Mouse (Mus musculus): ENCODE measurements around the gene Klhl18. TPM values are rescaled to one million over a fixed set of nuclear protein-coding genes. Genes with fewer than 3 reads are reported as not detected.
"Not testable (repeated sequence)": the region's sequence is repeated elsewhere in the genome, so short reads cannot be mapped to it uniquely, and the experiment has no call there.

The Klhl18 gene
- polyA plus RNA-seq, 1 experiment: 0.20 TPM

- Histone ChIP-seq H3K36me3 (ENCODE audit: control insufficient read depth) (no peaks in the 10 kb centered on the region; the same call in 1 of the 2 replicates), H3K4me3 (replicated peaks) (peak overlapping the region; percentile 94), H3K4me1 (ENCODE audit: control insufficient read depth) (peaks cover 26% of the 10 kb centered on the region), H3K27me3 (ENCODE audit: control insufficient read depth) (peaks cover 10% of the 10 kb centered on the region), H3K9me3 (ENCODE audit: control insufficient read depth, low read length) (no peaks in the 10 kb centered on the region)
- TF ChIP-seq TAL1 (IDR thresholded peaks at IDR 0.05; ENCODE audit: low read length) (no peak), GATA1 (IDR thresholded peaks at IDR 0.05; ENCODE audit: low read length) (no peak)
Measured at GRCm38 (mm10) chr9:110407311-110408098, 69.0 kb downstream of the Klhl18 start.

DNA sequence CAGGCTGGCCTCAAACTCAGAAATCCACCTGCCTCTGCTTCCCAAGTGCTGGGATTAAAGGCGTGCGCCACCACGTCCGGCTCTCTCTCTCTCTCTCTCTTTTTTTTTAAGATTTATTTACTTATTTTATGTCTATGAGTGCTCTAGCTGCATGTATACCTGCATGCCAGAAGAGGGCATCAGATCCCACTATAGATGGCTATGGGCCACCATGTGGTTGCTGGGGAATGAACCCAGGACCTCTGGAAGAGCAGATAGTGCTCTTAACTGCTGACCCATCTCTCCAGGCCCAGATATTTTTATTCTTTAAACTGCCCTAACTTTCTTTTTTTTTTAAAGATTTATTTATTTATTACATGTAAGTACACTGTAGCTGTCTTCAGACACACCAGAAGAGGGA, 73.3 kb downstream of the Klhl18 start:
- not testable (repeated sequence) for H3K4me3 ChIP-seq (replicated peaks); H3K36me3 ChIP-seq (ENCODE audit: control insufficient read depth); H3K27me3 ChIP-seq (ENCODE audit: control insufficient read depth); H3K9me3 ChIP-seq (ENCODE audit: control insufficient read depth, low read length)
- peaks cover 16% of the 10 kb centered on the region for H3K4me1 ChIP-seq (ENCODE audit: control insufficient read depth)

DNA sequence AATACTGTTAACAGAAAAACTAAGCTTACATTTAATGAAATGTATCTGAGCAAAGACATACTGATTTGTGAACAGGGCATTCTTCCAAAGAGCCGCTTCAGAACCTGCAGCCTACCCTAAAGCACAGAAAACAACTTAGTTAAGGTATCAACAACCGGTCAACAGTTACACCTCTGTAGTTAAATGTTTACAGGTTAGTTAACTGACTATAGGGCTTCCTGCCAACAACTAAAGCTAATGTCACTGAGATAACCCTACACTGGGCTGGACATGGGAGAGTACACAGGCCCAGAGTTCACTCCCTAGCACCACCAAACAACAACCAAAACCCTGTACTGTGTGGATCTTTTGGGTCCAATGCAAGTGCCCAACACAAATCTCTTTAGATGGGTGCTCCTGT, 73.8 kb downstream of the Klhl18 start:
- Histone ChIP-seq H3K36me3 (ENCODE audit: control insufficient read depth) (peaks cover 8% of the 10 kb centered on the region), H3K4me1 (ENCODE audit: control insufficient read depth) (peaks cover 12% of the 10 kb centered on the region), H3K9me3 (ENCODE audit: control insufficient read depth, low read length) (no peaks in the 10 kb centered on the region), H3K27me3 (ENCODE audit: control insufficient read depth) (no peaks in the 10 kb centered on the region), H3K4me3 (replicated peaks) (no peak overlapping the region)
- TF ChIP-seq TAL1 (IDR thresholded peaks at IDR 0.05; ENCODE audit: low read length) (no peak), GATA1 (IDR thresholded peaks at IDR 0.05; ENCODE audit: low read length) (no peak)

DNA sequence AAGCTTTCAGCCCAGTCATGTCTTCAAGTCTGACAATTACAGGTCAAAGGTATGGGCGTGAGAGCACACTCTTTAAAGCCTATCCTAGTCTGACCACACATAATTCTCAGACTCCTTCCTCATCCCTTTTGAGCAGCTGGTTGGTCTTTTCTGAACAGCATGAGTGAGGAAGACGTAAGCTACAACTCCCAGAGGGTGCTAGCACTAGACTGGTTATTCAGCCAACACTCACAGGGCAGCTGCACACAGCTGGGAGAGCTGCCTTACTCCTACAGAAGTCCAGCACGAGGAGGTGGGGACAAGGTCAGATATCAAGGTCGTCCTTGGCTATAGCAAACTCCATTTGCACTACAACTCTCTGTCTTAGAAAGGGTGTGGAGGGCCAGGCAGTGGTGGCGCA, 75.8 kb downstream of the Klhl18 start:
- no peaks in the 10 kb centered on the region for H3K27me3 ChIP-seq (ENCODE audit: control insufficient read depth)
- no peaks in the 10 kb centered on the region; the same call in 1 of the 2 replicates for H3K4me1 ChIP-seq (ENCODE audit: control insufficient read depth)
- H3K4me3 ChIP-seq (replicated peaks): no peak overlapping the region
- no peaks in the 10 kb centered on the region for H3K9me3 ChIP-seq (ENCODE audit: control insufficient read depth, low read length)
- TF ChIP-seq TAL1 (IDR thresholded peaks at IDR 0.05; ENCODE audit: low read length) (no peak), GATA1 (IDR thresholded peaks at IDR 0.05; ENCODE audit: low read length) (no peak)
- H3K36me3 ChIP-seq (ENCODE audit: control insufficient read depth): peaks cover 18% of the 10 kb centered on the region

GRCm38 (mm10) chr9:110393295-110393694, 83.2 kb downstream of the Klhl18 start:
- TF ChIP-seq GATA1 (IDR thresholded peaks at IDR 0.05; ENCODE audit: low read length): no peak
- no peak for TF ChIP-seq TAL1 (IDR thresholded peaks at IDR 0.05; ENCODE audit: low read length)
- no peaks in the 10 kb centered on the region for H3K27me3 ChIP-seq (ENCODE audit: control insufficient read depth)
- peaks cover 74% of the 10 kb centered on the region for H3K36me3 ChIP-seq (ENCODE audit: control insufficient read depth)
- H3K4me3 ChIP-seq (replicated peaks): no peak overlapping the region
- no peaks in the 10 kb centered on the region for H3K4me1 ChIP-seq (ENCODE audit: control insufficient read depth)
- no peaks in the 10 kb centered on the region for H3K9me3 ChIP-seq (ENCODE audit: control insufficient read depth, low read length)

GRCm38 (mm10) chr9:110390843-110391242, 85.7 kb downstream of the Klhl18 start:
- peaks cover 89% of the 10 kb centered on the region for H3K36me3 ChIP-seq (ENCODE audit: control insufficient read depth)

GRCm38 (mm10) chr9:110388011-110388410, 88.5 kb downstream of the Klhl18 start:
- Histone ChIP-seq H3K27me3 (ENCODE audit: control insufficient read depth) (no peaks in the 10 kb centered on the region), H3K4me1 (ENCODE audit: control insufficient read depth) (no peaks in the 10 kb centered on the region), H3K36me3 (ENCODE audit: control insufficient read depth) (peaks cover 98% of the 10 kb centered on the region), H3K9me3 (ENCODE audit: control insufficient read depth, low read length) (no peaks in the 10 kb centered on the region), H3K4me3 (replicated peaks) (no peak overlapping the region)
- TF ChIP-seq GATA1 (IDR thresholded peaks at IDR 0.05; ENCODE audit: low read length) (no peak), TAL1 (IDR thresholded peaks at IDR 0.05; ENCODE audit: low read length) (no peak)

More at GRCm38 (mm10) chr9:110390843-110391242, 85.7 kb downstream of the Klhl18 start:
- Histone ChIP-seq H3K27me3 (ENCODE audit: control insufficient read depth) (no peaks in the 10 kb centered on the region), H3K4me1 (ENCODE audit: control insufficient read depth) (no peaks in the 10 kb centered on the region), H3K4me3 (replicated peaks) (no peak overlapping the region), H3K9me3 (ENCODE audit: control insufficient read depth, low read length) (no peaks in the 10 kb centered on the region)
- TF ChIP-seq GATA1 (IDR thresholded peaks at IDR 0.05; ENCODE audit: low read length) (no peak), TAL1 (IDR thresholded peaks at IDR 0.05; ENCODE audit: low read length) (no peak)

DNA sequence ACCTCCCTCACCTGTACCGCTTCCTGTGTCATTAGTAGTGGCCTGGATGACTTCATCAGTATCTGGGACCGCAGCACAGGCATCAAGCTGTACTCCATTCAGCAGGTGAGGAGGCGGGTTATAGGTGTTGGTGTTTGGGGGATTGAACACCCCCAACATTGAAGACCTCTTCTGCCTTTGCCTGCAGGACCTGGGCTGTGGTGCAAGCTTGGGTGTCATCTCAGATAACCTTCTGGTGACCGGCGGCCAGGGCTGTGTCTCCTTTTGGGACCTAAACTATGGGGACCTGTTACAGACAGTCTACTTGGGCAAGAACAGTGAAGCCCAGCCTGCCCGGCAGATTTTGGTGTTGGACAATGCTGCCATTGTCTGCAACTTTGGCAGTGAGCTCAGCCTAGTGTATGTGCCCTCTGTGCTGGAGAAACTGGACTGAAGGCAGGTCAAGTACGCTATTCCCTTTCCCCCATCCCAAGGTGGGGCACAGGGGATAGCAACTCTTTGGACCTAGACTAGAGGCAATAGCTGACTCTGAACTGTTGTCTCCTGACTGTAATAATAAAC, 92.0 kb downstream of the Klhl18 start:
- peaks cover 95% of the 10 kb centered on the region for H3K36me3 ChIP-seq (ENCODE audit: control insufficient read depth)
- H3K9me3 ChIP-seq (ENCODE audit: control insufficient read depth, low read length): peaks cover 2% of the 10 kb centered on the region; the same call in 1 of the 2 replicates
- H3K4me3 ChIP-seq (replicated peaks): no peak overlapping the region
- TF ChIP-seq TAL1 (IDR thresholded peaks at IDR 0.05; ENCODE audit: low read length) (no peak), GATA1 (IDR thresholded peaks at IDR 0.05; ENCODE audit: low read length) (no peak)
- H3K27me3 ChIP-seq (ENCODE audit: control insufficient read depth): no peaks in the 10 kb centered on the region
- H3K4me1 ChIP-seq (ENCODE audit: control insufficient read depth): peaks cover 4% of the 10 kb centered on the region; the same call in 1 of the 2 replicates

DNA sequence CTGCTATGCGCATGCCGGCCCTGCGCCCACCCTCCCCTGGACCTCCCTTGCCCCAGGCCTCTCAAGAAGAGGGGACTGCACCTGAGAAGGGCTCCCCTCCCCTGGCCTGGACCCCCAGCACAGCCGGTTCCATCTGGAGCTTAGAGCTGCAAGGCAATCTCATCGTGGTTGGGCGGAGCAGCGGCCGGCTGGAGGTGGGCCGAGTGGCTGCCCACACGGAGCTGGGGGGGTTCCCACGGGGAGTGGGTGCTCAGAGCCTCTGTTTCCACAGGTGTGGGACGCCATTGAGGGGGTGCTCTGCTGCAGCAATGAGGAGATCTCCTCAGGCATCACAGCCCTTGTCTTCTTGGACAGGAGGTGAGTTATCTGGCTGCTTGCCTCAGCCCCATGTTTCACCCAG, 95.2 kb downstream of the Klhl18 start:
- Histone ChIP-seq H3K4me3 (replicated peaks) (no peak overlapping the region), H3K4me1 (ENCODE audit: control insufficient read depth) (peaks cover 4% of the 10 kb centered on the region; the same call in 1 of the 2 replicates), H3K36me3 (ENCODE audit: control insufficient read depth) (peaks cover 95% of the 10 kb centered on the region), H3K27me3 (ENCODE audit: control insufficient read depth) (no peaks in the 10 kb centered on the region), H3K9me3 (ENCODE audit: control insufficient read depth, low read length) (peaks cover 2% of the 10 kb centered on the region; the same call in 1 of the 2 replicates)
- no peak for TF ChIP-seq GATA1 (IDR thresholded peaks at IDR 0.05; ENCODE audit: low read length)
- no peak for TF ChIP-seq TAL1 (IDR thresholded peaks at IDR 0.05; ENCODE audit: low read length)
